Mouse (Mus musculus): ENCODE data around the gene Shroom2. TPM values are rescaled to one million over a fixed set of nuclear protein-coding genes. Genes with fewer than 3 reads are reported as not detected.

The Shroom2 gene
- polyA plus RNA-seq (2012; rRNA removed) = 1.9 and 3.1 TPM in 2 replicates

GRCm38 (mm10) chrX:152768891-152769599 lies at the start of gene Shroom2:
Shroom2 (minus strand) TSS chrX:152769465.

GRCm38 (mm10) chrX:152781720-152782403 lies 12.6 kb upstream of the Shroom2 start, which contains the start of gene Gpr143:
Gpr143 (plus strand) TSS chrX:152781921.

GRCm38 (mm10) chrX:152563034-152563433 lies 206.2 kb downstream of the Shroom2 start, which contains the start of gene Cldn34a:
Cldn34a (plus strand) TSS chrX:152563334.

Other genes with a start within 250 kb of the Shroom2 start
- gene Cldn34a, start 206.1 kb downstream of the Shroom2 start, polyA plus RNA-seq (2012; rRNA removed) = not detected in 2 replicates
- 0.06 and 0.20 TPM in 2 replicates for gene Gpr143, start 12.5 kb upstream of the Shroom2 start, polyA plus RNA-seq (2012; rRNA removed)
- gene Usp51, start 237.0 kb upstream of the Shroom2 start, polyA plus RNA-seq (2012; rRNA removed) = 0.04 TPM in 1 of 2 replicates, not detected in the other